Mouse (Mus musculus) natural killer cell, adult 2 months (primary cell): ENCODE measurements around the gene Foxd1.

Source experiments
- DNase-seq, 2 experiments: peaks; one replicate each; pipeline ENCODE4 v3.0.0; 2022; ENCODE audit warnings: low spot score in 2 of 2

Gene Foxd1

DNA sequence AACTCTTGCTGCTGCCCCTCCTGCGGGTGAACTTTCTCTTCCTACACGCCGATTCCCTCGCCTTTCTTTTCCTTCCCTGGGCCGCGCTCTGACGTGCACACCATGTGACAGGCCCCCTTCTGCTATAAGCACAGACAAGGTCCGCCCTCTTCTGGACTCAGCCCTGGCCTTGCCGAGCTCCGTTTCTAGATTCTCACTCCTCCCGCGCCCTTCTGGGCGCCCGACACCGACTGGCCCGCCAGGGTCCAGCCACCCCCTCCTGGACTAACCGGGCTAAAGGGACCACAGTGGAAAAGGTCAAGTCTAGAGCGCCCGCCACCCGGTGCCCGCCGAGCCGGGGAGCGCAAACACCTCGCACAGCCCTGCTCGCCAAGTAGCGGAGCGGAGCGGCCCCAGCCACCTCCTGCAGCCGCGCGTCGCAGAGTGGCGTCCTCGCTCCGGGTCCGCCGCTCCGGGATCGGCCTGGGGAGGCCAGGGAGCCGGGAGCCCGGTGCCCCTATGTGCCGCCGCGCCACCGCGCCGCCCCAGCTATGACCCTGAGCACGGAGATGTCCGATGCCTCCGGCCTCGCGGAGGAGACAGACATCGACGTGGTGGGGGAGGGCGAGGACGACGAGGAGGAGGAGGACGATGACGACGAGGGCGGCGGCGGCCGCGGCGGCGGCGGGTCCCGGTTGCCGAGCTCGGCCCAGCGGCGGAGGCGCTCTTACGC, at the start of gene Foxd1:
Foxd1 (plus strand) TSS at position 153 of the 712 bp plus-strand sequence.
- peak; percentile 11 to 13 for DNase-seq

DNA sequence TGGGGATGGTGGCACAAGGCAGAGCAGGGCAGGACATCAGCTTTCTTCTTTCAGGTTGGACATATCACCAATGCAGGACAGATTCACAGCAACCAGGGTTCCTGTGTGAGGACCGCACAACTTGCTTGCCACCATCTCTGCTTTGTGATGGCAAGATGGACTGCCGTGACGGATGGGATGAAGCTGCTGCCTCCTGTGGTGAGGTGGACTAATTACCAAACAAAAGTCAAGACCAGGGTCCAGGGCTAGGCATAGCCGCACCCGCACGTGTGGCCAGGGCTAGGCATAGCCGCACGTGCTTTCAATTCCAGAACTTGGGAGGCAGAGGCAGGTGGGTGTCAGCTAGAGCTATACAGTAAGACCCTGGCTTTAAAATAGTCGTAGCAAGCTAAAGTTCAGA, 48.8 kb upstream of the Foxd1 start:
- DNase-seq = no peak

DNA sequence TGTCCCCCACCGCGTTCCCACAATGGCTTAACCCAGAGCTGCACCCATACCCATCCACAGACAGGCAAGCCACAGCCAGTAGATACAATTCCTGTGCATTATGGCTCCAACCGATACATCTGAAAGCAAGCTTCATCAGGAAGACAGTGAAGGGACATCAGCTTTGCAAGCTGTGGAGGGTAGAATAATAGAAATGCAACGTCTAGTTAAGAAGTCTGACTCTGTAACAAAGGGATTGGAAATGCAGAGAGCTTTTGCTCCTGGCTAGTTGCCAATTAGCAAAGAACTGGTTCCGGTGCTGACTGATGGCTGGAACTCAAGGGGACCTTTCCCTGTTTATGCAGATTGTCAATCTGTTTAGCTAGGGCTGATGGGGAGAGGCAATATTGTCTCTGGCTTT, 47.6 kb upstream of the Foxd1 start:
- DNase-seq = no peak

DNA sequence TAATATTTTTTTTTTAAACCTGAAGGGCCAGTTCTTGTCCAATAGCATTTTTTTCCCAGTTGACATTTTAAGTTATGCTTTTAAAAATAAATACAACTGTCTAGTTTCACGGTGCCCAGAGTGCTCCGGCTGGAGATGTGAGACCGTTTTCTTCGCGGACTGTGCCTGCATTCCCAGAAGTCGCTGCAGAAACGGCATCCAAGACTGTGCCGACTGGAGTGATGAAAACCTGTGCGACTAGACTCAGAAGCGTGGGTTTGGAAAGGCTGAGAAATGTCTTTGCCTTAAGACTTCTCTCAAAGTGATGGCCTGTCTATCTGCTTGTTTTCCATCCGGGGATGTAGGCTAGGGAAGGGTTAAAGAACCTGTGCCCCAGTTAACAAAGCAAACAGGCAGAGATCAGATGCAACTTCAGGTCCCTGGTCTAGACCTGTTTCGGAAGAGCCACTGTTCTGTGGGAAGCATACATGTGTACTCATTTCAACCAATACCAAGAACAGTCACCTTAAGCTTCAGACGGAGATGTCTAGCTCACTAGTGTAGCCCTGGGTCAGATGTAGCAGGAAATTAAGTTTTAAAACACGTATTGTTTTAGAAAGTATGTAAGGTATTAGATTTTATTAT, 47.1 kb upstream of the Foxd1 start:
- DNase-seq = no peak

DNA sequence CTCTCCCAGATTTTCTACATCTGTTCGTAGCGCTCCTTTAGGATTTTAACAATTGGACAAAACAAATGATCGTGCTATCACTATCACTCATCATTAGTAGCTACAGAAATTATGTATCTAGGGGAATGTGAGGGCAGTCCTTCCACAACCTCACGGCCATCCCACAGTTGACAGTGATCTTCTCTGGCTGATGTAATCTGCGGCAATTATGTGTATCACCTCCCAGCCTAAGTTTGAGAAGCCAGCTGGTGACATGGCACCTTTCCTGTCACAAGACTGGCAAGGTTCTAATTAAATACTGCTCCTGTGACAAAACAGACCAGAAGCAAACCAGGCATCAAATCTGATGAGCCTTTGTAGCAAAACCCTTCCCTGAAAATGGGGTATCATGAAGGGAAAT, 46.0 kb upstream of the Foxd1 start:
- no peak for DNase-seq

DNA sequence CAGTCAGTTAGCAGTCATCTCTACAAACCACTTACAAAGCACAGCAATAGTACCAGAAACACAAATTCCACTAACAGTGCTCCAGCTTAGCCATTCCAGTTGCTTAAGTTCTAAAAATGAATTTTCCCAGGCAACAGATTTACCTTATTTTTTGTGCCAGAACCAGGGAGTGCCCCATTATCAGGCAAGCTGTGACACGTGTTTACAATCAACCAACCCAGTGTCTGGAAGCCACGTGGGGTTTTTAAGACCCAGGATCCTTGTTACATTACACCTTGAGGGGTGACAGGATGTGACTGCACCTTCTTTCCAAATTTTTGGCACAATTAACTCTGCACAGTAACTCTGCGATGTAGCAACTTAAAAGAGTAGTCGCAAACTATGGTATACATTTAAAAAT, 45.3 kb upstream of the Foxd1 start:
- no peak for DNase-seq

DNA sequence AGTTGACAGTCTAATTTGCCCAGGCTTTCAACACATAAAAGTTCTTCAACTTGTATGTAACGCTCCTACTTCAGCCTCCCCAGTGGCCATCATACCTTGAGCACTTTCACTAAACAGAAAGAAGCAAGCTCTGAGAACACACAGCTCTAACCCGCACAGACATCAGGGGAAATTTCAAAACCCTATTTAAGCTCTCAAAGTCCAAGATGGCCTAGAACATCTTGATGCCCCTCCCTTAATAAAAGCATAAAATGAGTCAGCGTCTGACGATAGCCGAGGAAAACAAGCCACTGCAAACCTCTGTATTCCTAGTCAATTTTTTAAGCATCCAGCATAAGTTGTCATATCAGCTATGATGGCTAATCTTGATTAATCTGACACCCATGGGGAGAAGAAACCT, 42.4 kb upstream of the Foxd1 start:
- no peak for DNase-seq

DNA sequence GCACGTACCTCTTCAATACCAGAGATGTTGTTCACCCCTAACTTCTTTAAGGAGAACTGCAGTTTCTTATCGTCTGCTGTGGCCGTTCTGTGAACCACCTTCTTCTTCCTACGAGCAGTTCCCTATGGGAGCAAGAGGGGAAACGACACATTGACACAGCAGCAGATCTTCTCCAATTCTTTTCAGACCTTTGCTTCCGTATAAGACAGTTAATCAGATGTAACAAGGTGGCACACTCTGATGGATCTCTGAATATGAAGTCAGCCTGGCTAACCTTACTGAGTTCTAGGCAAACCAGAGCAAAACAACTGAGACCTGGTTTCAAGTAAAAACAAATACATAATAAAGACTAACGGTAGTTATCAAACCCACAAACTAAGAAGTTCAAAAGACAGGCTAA, 40.4 kb upstream of the Foxd1 start:
- no peak for DNase-seq

DNA sequence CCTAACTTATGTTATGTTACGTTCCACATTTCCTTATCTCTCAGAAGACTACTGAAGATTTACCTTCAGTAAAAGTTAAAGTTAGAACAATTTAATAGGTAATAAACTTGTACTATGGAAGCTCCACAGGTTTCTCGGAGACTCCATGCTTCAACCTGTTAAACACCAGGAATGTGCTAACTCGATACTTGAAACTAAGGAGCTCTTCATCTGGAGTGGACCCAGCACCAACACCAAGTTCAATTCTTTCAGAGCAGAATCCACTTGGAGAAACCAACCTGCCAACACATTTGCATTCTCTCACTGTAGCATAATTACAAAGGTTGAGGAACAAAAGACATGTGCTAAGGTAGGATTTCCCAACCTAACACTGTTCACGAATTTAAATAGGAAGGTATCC, 38.9 kb upstream of the Foxd1 start:
- no peak for DNase-seq

DNA sequence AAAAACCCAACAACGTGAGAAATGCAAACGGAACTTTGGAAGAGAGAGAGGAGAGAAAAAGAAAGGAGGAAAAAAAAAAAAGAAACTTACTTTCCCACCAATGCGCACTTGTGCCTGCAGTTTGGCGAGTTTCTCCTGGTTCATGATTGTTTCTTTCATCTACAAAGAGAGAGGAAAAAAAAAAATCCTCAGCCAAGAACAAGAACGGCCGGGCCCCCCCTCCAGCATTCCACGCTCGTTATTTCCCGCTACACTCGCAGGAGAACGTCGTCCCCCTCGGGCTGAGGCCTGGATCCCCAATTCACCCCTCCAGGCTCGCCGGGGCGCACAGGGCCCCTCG, 37.9 kb upstream of the Foxd1 start:
- DNase-seq = no peak

DNA sequence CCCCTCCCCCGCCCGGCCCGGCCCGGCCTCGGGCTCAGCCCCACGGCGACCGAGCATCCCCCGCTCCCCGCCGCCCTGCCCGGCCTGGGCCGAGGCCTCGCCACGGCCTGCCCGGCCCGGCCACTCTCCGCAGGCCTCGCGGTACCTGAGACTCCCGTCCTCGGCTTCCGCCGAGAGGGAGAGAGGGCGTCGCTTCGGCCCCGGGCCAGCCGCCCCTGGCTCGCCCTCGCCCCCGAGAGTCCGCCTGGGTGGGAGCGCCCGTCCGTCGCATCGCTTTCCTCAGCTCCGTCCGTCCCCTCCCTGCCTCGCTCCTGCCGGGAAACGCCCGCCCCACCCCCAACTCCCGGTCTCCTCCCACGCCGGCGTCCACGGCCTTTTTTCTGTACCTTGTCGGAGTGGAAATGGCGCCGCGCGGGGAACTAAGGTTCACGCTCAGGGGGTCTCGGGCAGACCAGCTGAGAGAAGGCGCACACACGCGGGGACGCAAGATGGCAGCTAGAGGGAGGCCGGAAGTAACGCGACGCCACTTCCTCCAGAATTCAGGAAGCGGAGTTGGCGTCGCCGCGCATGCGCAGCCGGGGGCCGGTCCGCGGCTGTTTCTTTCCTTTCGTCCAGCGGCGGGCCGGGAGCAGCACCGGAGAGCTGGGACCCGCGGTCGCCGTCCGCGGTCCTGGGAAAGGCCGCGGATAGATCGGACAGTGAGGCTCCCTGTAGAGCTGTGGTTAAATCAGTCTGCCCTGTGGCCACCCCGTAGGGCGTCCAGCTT, 37.4 kb upstream of the Foxd1 start, which contains the start of gene Btf3:
Btf3 (minus strand) TSS at position 527 of the 766 bp plus-strand sequence.
- DNase-seq = peak; percentile 84 to 89

DNA sequence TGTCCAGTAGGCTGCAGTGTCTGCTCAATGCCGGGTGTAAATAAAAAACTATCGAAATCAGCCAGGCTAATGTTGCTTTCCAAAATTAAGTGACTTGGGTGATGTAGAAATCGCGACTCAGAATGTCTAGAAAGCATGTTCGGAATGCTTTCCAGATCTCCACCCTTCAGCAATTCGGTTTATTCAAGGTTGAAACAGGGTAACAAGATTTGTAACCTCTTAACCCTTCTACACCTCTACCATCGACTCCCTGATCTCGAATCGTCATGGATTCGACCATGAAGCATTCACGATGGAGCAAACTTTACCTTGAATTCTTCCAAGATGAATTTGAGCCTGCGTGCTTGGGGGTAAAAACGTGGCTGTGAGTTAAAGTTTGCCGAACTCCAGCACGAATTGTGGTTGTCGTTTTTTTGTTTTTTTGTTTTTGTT, 36.8 kb upstream of the Foxd1 start:
- DNase-seq = peak in 1 of 2 experiments; percentile 1

DNA sequence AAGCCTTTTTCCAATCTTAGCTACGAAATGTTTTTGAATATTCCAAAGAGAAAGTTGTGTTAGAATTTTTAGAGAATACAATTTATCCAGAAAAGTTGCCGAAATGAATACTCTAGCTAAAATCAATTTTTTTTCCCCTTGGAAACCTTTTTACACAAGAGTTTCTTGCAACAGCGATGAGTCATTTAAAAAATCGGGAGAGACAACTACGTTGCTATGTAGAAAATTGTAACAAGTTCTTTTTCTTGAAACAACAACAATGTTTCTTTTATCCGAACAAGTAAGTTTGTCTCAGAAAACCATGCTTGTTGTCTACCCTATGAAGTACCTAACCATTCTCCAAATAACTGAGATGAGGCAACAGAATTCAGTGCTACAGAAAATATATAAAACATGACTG, 36.1 kb upstream of the Foxd1 start:
- no peak for DNase-seq

DNA sequence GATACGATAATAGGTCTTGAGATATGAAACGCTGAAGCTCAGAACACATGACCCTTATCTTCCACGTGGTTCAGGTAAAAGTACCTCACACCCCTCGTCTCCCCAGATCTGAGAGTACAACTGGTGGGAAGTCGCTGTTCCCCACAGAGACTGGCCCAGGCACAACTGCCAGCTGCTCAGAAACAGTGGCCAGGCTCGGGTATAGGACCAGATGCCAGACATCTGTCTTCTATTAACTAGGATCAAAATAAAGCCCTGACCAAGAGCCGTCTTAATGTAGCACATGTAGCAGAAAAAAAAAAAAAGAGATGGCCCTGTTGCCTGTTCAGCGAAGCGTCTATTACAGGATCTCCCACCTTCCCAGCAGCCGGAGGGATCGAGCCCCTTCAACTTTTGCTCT, 29.0 kb upstream of the Foxd1 start:
- DNase-seq = no peak

DNA sequence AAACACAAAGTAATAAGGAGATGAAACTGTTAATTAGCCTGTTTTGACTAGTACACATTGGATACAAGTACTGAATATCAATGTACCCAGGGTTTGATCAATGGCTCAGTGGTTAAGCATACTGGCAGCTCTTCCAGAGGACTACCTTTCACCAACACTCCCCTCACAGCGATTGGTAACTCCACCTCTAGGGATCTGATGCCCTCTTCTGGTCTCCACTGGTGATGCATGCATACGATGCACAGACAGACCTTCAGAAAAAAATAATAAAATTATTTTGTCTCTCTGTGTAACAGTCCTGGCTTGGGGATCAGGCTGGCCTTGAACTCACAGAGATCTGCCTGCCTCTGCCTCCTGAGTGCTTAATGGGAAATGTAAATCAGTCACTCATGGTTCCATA, 21.9 kb upstream of the Foxd1 start:
- DNase-seq = peak; percentile 18 to 31

DNA sequence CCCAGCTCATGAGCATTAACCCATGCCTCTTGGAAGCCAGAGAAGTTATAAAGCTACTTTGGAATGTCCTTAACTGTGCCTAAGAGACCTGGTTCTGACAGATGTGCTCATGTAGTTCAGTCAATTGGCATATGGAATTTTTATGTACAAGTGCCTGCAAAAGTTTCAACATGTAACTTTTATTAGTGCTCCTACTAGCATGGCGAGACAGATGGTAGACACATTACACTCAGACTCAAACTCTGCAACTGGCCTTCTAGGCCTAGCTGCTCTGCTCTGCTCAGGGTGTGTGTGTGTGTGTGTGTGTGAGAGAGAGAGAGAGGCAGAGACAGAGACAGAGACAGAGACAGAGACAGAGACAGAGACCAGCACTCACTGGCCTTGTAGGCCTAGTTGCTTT, 17.8 kb upstream of the Foxd1 start:
- no peak for DNase-seq

DNA sequence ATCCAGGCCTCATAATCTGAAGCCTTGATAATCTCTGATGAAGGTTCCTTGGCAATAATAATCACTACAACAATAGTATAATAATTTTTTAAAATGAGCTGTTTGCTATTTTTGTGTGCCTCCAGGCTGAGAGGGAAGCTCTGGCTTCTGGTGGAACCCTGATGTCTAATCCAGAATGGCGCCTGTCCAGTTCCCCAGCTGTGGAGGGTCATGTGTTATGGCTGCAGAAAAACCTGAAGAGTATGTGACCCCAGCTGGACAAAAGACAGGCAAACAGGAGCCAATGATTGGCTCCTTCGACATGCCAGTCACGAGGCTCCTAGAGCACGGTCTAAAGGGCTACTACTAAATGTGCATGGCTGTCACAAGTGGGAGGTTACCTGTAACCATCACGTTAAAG, 13.5 kb upstream of the Foxd1 start:
- DNase-seq = no peak

DNA sequence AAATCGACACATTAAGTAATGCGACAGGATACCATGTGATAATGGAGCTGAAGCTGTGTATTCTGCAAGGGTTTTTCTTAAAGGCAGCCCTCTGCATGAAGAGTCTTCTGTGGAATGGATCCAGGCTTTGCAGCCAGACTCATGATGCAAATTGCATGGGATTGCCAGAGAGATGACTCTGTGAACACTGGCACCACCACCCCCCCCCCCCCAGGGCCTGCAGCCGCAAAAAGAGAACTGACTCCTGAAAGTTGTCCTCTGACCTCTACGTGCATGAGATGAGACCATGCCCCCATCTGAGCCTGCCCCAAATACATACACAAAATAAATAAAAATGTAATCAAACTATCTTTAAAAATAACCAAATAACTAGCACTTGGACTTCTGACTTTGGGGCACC, 4.6 kb upstream of the Foxd1 start:
- DNase-seq = no peak

DNA sequence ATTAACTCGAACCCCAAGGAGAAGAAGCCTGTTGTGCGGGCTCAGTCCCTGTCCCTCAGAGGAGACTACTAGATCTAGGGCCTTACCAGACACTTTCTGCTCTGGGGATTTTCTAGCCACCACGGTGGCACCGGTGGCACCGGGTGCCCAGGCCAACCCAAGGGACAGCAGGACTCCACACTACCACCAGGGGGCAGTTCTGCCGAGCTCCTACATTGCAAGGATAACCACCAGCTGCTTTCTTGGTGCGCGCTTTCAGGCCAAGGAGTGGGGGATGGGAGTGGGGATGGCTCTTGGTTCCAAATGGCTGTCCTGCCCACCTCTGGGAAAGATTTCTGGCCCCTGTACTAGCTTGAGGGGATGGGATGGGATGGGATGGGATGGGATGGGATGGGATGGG, 2.5 kb upstream of the Foxd1 start:
- peak; percentile 13 to 27 for DNase-seq

DNA sequence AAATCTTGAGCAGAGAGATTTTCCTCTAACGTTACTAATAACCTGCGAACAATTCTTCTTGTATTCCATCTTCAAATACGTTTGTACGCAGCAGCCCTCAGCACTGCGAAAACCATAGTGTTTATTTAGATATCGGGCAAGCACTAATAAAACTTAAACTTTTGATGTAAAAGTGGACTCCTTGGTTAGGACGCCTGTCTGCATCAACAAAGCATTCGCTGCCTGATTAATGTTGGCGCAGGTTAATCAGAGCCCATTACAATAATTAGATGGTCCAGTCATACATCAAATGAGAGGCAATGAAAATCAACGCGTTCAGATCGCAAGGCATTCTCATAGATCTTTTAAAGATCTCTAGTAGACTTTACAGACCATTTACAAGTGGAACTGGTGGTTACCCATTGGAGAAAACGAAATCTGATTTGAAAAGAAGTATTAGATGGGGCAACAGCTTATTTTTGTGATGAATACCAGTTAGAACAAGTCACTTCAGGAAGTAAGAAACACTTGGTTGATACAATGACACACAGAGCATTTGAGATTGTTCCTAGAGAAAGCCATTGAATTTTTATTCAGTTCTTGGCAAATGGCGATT, 1.6 kb upstream of the Foxd1 start:
- DNase-seq = no peak

DNA sequence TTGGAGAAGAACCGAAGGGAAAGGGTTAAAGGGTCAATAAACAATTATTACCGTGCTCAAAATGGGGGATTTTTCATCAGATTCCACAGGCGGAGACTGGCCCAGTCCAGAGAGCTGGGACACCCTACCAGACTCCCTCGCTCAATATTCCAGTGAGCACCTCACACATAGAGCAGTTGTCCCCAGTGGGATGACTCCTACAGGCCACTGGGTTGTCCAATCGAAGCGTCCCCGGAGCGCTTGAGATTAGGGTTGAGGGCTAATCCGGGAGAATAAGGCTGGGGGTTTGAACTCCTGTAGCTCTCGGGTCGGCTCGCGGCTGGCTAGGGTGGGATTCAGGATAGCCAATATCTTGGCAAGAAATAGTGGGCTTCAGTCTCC, 343 bp upstream of the Foxd1 start:
- DNase-seq = no peak

DNA sequence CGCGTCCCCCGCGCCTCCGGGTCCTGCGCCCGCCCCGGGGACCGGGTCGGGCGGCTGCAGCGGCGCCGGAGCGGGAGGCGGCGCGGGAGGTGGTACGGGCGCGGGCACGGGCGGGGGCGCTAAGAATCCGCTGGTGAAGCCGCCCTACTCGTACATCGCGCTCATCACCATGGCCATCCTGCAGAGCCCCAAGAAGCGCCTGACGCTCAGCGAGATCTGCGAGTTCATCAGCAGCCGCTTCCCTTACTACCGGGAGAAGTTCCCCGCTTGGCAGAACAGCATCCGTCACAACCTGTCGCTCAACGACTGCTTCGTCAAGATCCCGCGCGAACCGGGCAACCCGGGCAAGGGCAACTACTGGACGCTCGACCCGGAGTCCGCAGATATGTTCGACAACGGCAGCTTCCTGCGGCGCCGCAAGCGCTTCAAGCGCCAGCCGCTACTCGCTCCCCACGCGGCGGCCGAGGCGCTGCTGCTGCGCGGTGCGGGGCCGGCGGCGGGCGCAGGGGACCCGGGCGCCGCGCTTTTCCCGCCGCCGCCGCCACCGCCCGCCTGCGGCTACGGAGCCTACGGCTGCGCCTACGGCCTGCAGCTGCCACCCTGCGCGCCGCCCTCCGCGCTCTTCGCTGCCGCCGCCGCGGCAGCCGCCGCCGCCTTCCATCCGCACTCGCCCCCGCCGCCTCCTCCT, 973 bp downstream of the Foxd1 start:
- peak in 1 of 2 experiments; percentile 11 for DNase-seq
